Mouse (Mus musculus) hindbrain, embryonic 16.5 days (tissue): Measurements from ENCODE around the gene Zbtb38. TPM values are rescaled to one million over a fixed set of nuclear protein-coding genes. Genes with fewer than 3 reads are reported as not detected.

Source experiments
- ATAC-seq: fragments of 200-750 bp; cut with Nextera tagmentation; 2 replicates; pipeline ENCODE4 v1.8.0; 2017; ENCODE audit warnings: moderate TSS enrichment, moderate library complexity
- H3K27ac ChIP-seq: fragments of 300-500 bp; sonication (generic); 2 replicates; pipeline ENCODE4 v1.5.1; 2014; ENCODE audit warnings: low read depth, mild to moderate bottlenecking, control low read depth, low read length, moderate library complexity
- H3K27me3 ChIP-seq: fragments of 300-500 bp; sonication (generic); replicated peaks from 2 replicates; pipeline ENCODE4 v1.6.1; 2014; ENCODE audit warnings: low read length; ENCODE audit not compliant: control insufficient read depth, insufficient read depth
- H3K36me3 ChIP-seq: fragments of 300-500 bp; sonication (generic); 2 replicates; pipeline ENCODE4 v1.6.1; 2014; ENCODE audit warnings: mild to moderate bottlenecking, low read length, moderate library complexity, mixed read lengths; ENCODE audit not compliant: control insufficient read depth, insufficient read depth
- H3K4me1 ChIP-seq: fragments of 300-500 bp; sonication (generic); 2 replicates; pipeline ENCODE4 v1.6.1; 2014; ENCODE audit warnings: low read depth, low read length; ENCODE audit not compliant: control insufficient read depth, insufficient read depth
- H3K4me2 ChIP-seq: fragments of 300-500 bp; sonication (generic); 2 replicates; pipeline ENCODE4 v1.6.1; 2014; ENCODE audit warnings: mild to moderate bottlenecking, low read length, control low read depth, moderate library complexity
- H3K4me3 ChIP-seq: fragments of 300-500 bp; sonication (generic); 2 replicates; pipeline ENCODE4 v1.5.1; 2014; ENCODE audit warnings: mild to moderate bottlenecking, low read length, control low read depth, moderate library complexity
- H3K9ac ChIP-seq: fragments of 300-500 bp; sonication (generic); 2 replicates; pipeline ENCODE4 v1.6.1; 2014; ENCODE audit warnings: low read depth, mild to moderate bottlenecking, control low read depth, low read length, moderate library complexity
- H3K9me3 ChIP-seq: fragments of 300-500 bp; sonication (generic); 2 replicates; pipeline ENCODE4 v1.6.1; 2014; ENCODE audit warnings: mild to moderate bottlenecking, low read length, moderate library complexity; ENCODE audit not compliant: control insufficient read depth
- WGBS: fragments of 180-500 bp; shearing (Covaris S2); extraction: QIAGEN DNeasy Blood & Tissue Kit; methylation state at CpG from one replicate; pipeline ENCODE4 v1.1.7; 2014; 5-methylcytosine and 5-hydroxymethylcytosine counted together
- polyA plus RNA-seq: library from polyadenylated mRNA; unstranded; fragments of >200 nt; fragmentation: Nextera tagmentation; extraction: Ambion mirVana; gene quantifications from 2 replicates; pipeline ENCODE4 v1.2.1, GENCODE M21; 2015

Zbtb38 gene
- polyA plus RNA-seq, 1 experiment from 2014 or later = 43.8 TPM

- H3K9ac ChIP-seq = no peak overlapping the region
- no peak for ATAC-seq
- no peaks in the 10 kb centered on the region for H3K9me3 ChIP-seq
- no peak overlapping the region for H3K4me2 ChIP-seq
- H3K4me3 ChIP-seq = no peak overlapping the region
- no peaks in the 10 kb centered on the region for H3K4me1 ChIP-seq
- H3K36me3 ChIP-seq = no peaks in the 10 kb centered on the region
- no peaks in the 10 kb centered on the region for H3K27me3 ChIP-seq
- H3K27ac ChIP-seq = no peak overlapping the region
- WGBS = 91% methylated on average over 8 of the region's 8 CpGs
Measured at GRCm38 (mm10) chr9:96753392-96753791, 761 bp upstream of the Zbtb38 start.

- H3K4me2 ChIP-seq = no peak overlapping the region
- no peak overlapping the region for H3K27ac ChIP-seq
- ATAC-seq = no peak
- no peaks in the 10 kb centered on the region for H3K36me3 ChIP-seq
- H3K9ac ChIP-seq = no peak overlapping the region
- no peaks in the 10 kb centered on the region for H3K4me1 ChIP-seq
- WGBS = 90% methylated on average over 15 of the region's 15 CpGs
- no peak overlapping the region for H3K4me3 ChIP-seq
- no peaks in the 10 kb centered on the region for H3K27me3 ChIP-seq
- H3K9me3 ChIP-seq = no peaks in the 10 kb centered on the region; the same call in 1 of the 2 replicates
Measured at GRCm38 (mm10) chr9:96751821-96752602, 619 bp downstream of the Zbtb38 start.

DNA sequence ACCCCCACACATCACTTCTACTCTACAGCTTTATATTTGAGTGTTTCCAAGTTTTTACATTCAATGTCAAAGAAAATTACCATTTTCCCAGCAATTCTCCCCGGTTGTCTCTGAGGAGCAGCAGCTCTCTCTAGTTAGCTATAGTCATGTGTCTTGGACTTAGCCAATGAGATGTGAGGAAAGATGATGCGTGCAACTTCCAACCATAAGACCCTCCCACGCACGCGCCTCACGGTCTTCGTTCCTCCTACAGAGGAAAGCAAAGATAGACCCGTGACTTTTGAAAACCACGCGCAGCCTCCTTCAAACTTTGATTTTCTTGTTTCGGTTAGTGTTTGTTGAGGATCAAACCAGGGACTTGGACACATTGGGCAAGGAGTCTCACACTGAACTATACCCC lies 2.0 kb downstream of the Zbtb38 start:
- no peak for ATAC-seq
- Histone ChIP-seq H3K4me2 (no peak overlapping the region), H3K9me3 (peaks cover 2% of the 10 kb centered on the region; the same call in 1 of the 2 replicates), H3K36me3 (no peaks in the 10 kb centered on the region), H3K4me3 (no peak overlapping the region), H3K27ac (no peak overlapping the region), H3K4me1 (no peaks in the 10 kb centered on the region), H3K27me3 (no peaks in the 10 kb centered on the region), H3K9ac (no peak overlapping the region)
- 98% methylated on average over 11 of the region's 11 CpGs for WGBS

DNA sequence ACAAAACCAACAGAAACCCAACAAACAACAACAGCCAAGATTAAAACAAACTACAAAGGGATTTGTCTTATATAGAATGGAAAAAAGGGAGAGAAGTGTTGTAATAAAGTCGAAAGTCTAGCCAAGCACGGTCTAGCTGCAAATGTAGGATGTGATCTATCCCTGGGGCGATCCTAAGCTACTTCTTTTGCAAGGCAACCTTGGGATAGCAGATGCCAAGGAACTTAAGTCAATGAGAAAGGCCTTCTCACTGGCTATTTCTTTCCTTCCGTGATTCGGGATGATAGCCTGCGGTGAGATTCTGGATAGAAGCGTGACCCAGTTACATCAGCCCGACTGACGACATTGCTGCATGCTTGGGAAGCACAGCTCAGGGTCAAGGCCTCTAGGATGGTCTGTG lies 6.1 kb downstream of the Zbtb38 start:
- H3K9me3 ChIP-seq = peaks cover 5% of the 10 kb centered on the region; the same call in 1 of the 2 replicates
- no peak overlapping the region for H3K4me2 ChIP-seq
- 95% methylated on average over 9 of the region's 9 CpGs for WGBS
- no peaks in the 10 kb centered on the region for H3K36me3 ChIP-seq
- H3K27me3 ChIP-seq = no peaks in the 10 kb centered on the region
- H3K4me3 ChIP-seq = no peak overlapping the region
- H3K4me1 ChIP-seq = no peaks in the 10 kb centered on the region
- H3K27ac ChIP-seq = no peak overlapping the region
- no peak overlapping the region for H3K9ac ChIP-seq
- no peak for ATAC-seq

- Histone ChIP-seq H3K36me3 (no peaks in the 10 kb centered on the region), H3K27ac (no peak overlapping the region), H3K9ac (no peak overlapping the region), H3K27me3 (no peaks in the 10 kb centered on the region), H3K4me3 (no peak overlapping the region), H3K9me3 (peaks cover 5% of the 10 kb centered on the region; the same call in 1 of the 2 replicates), H3K4me1 (0 out of 2 replicates have a peak, but pooled peaks cover 2% of the 10 kb centered on the region), H3K4me2 (no peak overlapping the region)
- WGBS = 94% methylated on average over 2 of the region's 2 CpGs
- ATAC-seq = no peak
Measured at GRCm38 (mm10) chr9:96744909-96745308, 7.7 kb downstream of the Zbtb38 start.

DNA sequence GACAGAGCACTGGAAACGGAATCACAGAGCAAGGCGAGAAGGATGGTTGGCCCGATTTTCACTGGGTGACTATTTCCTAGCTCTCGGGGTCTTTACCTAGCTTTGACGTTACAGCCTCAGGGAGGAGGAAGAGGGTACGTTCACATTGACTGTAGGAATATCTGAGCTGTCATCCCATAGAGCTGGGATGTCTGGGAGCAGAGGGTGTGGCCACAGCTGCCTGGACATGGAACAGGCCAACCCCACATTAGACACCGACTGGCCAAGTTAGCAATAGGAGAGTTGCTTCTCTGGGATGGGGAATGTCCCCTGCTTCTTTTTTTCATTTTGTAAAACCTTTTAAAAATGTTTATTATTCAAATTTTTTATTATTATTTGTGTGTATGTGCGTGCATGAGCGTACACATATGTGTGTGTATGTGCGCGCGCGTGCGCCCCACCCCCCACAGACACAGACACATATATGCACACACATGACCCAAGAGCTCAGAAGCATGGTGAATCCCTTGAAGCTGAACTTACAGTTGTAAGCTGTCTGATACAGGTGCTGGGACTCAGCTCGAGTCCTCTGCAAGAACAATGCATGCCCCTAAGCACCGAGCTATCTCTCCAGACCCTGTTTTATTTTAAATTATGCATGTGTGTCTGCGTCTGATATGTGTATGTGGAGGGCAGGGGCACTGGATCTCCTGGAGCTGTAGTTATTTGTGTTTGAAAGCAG lies 11.1 kb downstream of the Zbtb38 start:
- 0 out of 2 replicates have a peak, but pooled peaks cover 2% of the 10 kb centered on the region for H3K4me1 ChIP-seq
- no peak overlapping the region for H3K4me3 ChIP-seq
- H3K9me3 ChIP-seq = peaks cover 3% of the 10 kb centered on the region; the same call in 1 of the 2 replicates
- H3K27ac ChIP-seq = no peak overlapping the region
- no peak for ATAC-seq
- H3K36me3 ChIP-seq = no peaks in the 10 kb centered on the region
- no peak overlapping the region; the same call in 1 of the 2 replicates for H3K9ac ChIP-seq
- no peak overlapping the region for H3K4me2 ChIP-seq
- 76% methylated on average over 17 of the region's 17 CpGs for WGBS
- no peaks in the 10 kb centered on the region for H3K27me3 ChIP-seq

- 73% methylated on average over 15 of the region's 15 CpGs for WGBS
- H3K36me3 ChIP-seq = no peaks in the 10 kb centered on the region
- no peak for ATAC-seq
- H3K4me1 ChIP-seq = peaks cover 4% of the 10 kb centered on the region; the same call in 1 of the 2 replicates
- H3K27me3 ChIP-seq = no peaks in the 10 kb centered on the region
- H3K4me2 ChIP-seq = no peak overlapping the region
- H3K4me3 ChIP-seq = no peak overlapping the region
- no peak overlapping the region for H3K27ac ChIP-seq
- no peak overlapping the region; the same call in 1 of the 2 replicates for H3K9ac ChIP-seq
- H3K9me3 ChIP-seq = peaks cover 3% of the 10 kb centered on the region; the same call in 1 of the 2 replicates
Measured at GRCm38 (mm10) chr9:96740712-96741364, 11.8 kb downstream of the Zbtb38 start.

DNA sequence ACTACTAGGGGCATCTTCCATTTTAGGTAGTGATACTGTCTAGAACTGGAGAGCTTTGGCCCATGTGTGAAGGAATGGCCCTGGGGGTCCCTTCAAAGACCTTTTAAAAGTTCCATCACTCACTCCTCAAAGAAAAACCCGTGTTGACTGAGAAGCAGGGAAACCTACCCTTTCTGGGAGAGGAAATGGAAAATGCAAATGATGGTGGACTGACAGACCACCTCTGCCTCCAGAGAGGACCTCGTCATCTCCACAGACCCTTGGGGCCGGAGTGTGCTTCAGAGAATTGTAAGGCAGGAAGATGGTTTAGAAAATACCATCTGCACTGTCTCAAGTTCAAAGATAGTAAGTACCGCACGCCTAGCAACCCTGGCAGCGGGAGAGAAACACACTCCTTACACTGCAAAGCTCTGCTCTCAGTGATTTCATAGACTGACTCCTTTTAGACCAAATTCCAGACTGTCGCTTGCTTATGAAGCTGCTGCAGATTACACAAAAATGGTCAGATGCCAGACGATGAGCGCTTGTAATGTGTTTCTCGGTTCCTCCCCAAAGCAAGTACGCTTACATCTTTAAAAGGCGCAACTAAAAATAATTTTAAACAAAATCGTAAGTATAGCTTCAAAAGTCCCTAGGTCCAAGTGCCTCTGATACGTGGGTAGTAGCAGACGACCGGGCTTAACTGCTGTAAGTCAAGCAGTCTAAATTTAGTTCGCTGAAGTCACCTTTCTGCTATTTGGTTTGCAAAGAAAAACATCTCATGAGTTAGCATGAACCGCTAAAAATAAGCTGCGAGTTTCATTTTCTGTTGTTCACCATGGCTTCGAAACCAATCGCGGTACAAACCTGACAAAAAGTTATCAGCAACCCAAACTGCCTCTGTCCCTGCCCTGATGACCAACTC lies 12.6 kb downstream of the Zbtb38 start:
- H3K36me3 ChIP-seq = no peaks in the 10 kb centered on the region
- H3K9me3 ChIP-seq = peaks cover 3% of the 10 kb centered on the region; the same call in 1 of the 2 replicates
- H3K4me3 ChIP-seq = no peak overlapping the region
- no peak for ATAC-seq
- H3K9ac ChIP-seq = no peak overlapping the region
- no peak overlapping the region for H3K27ac ChIP-seq
- no peaks in the 10 kb centered on the region for H3K27me3 ChIP-seq
- H3K4me1 ChIP-seq = peaks cover 4% of the 10 kb centered on the region; the same call in 1 of the 2 replicates
- no peak overlapping the region for H3K4me2 ChIP-seq
- WGBS = 92% methylated on average over 22 of the region's 22 CpGs
